ENCODE assay signal across 7 mouse cellular contexts in genomic region chr13:68581086-68581740, GRCm38 (mm10). TPM values are rescaled to one million over a fixed set of nuclear protein-coding genes. Genes with fewer than 3 reads are reported as not detected.
DNase-seq lines count a peak whose midpoint lies in the region; ATAC-seq lines count a peak whose summit lies in the region.

No protein-coding gene starts in this region.

- 28% methylated on average over 14 of the region's 14 CpGs for WGBS in neural tube, embryonic 13.5 days

- no peaks in the 10 kb centered on the region for H3K9me3 ChIP-seq in megakaryocyte, embryonic 14.5 days
- H3K9me3 ChIP-seq in neural tube, embryonic 13.5 days, result no peaks in the 10 kb centered on the region

- no peak for DNase-seq in layer of hippocampus, adult 18-20 months (ENCODE audit: low spot score in 2 of 2)

- peak overlapping the region; percentile 94 for H3K4me3 ChIP-seq in megakaryocyte, embryonic 14.5 days (replicated peaks)
- H3K4me3 ChIP-seq in neural tube, embryonic 13.5 days, result peak overlapping the region; percentile 80

- H3K4me2 ChIP-seq in neural tube, embryonic 13.5 days, result peak overlapping the region; percentile 89

- peaks cover 26% of the 10 kb centered on the region for H3K4me1 ChIP-seq in megakaryocyte, embryonic 14.5 days
- peaks cover 31% of the 10 kb centered on the region for H3K4me1 ChIP-seq in neural tube, embryonic 13.5 days (replicated peaks)

- peak overlapping the region; percentile 71 for H3K9ac ChIP-seq in neural tube, embryonic 13.5 days

- H3K27ac ChIP-seq in neural tube, embryonic 13.5 days (replicated peaks), result peak overlapping the region; percentile 46

- peaks cover 65% of the 10 kb centered on the region for H3K36me3 ChIP-seq in megakaryocyte, embryonic 14.5 days (replicated peaks; ENCODE audit: low read length)
- H3K36me3 ChIP-seq in neural tube, embryonic 13.5 days, result peaks cover 51% of the 10 kb centered on the region

- no peak for ATAC-seq in megakaryocyte, adult 5-6 weeks (ENCODE audit: poor library complexity, severe bottlenecking)
- ATAC-seq in common myeloid progenitor, adult 5-6 weeks (replicated peaks; ENCODE audit: low read depth, poor library complexity, severe bottlenecking), result peak; percentile 5; the same call in 1 of the 2 replicates
- peak; percentile 30 for ATAC-seq in inflammation-experienced regulatory T-cells, adult 6 months
- ATAC-seq in neural tube, embryonic 13.5 days (ENCODE audit: low read depth), result no peak
- no peak for ATAC-seq in frontal cortex, adult (ENCODE audit: low TSS enrichment)

- no peaks in the 10 kb centered on the region for H3K27me3 ChIP-seq in megakaryocyte, embryonic 14.5 days (replicated peaks)
- H3K27me3 ChIP-seq in neural tube, embryonic 13.5 days, result no peaks in the 10 kb centered on the region

RNA-seq across cellular contexts. Expression of gene Mtrr, which starts 0.7 kb away (rescaled TPM):
- 2.5 and 4.9 TPM in 2 replicates for polyA plus RNA-seq in megakaryocyte, embryonic 14.5 days (2012; ENCODE audit: insufficient read depth, low replicate concordance)
- 4.8 and 6.6 TPM in 2 replicates for total RNA-seq in megakaryocyte, adult 5-6 weeks (2015)
- total RNA-seq in megakaryocyte, adult 5-6 weeks (2017), result 7.2 and 8.0 TPM in 2 replicates
- 17.2 and 33.0 TPM in 2 replicates for total RNA-seq in common myeloid progenitor, adult 5-6 weeks (2017)
- polyA plus RNA-seq in inflammation-experienced regulatory T-cells, adult 6 months (2017; shearing (Covaris generic)), result 10 to 100 TPM; 17.6 to 21.8 (median 21.7) TPM
- 11.2 and 14.3 TPM in 2 replicates for polyA plus RNA-seq in neural tube, embryonic 13.5 days (2015; fragmentation: Nextera tagmentation; extraction: Ambion mirVana)
- 10 to 100 TPM; 25.0 to 29.1 TPM for total RNA-seq in layer of hippocampus, adult 18-20 months (2021)

RNA-seq across cellular contexts. Expression of gene Fastkd3, which starts 0.8 kb away (rescaled TPM):
- 0.28 TPM in 1 of 2 replicates, not detected in the other for polyA plus RNA-seq in megakaryocyte, embryonic 14.5 days (2012; ENCODE audit: insufficient read depth, low replicate concordance)
- total RNA-seq in megakaryocyte, adult 5-6 weeks (2015), result 13.6 and 14.4 TPM in 2 replicates
- 5.3 and 7.2 TPM in 2 replicates for total RNA-seq in megakaryocyte, adult 5-6 weeks (2017)
- total RNA-seq in common myeloid progenitor, adult 5-6 weeks (2017), result 9.8 and 12.5 TPM in 2 replicates
- polyA plus RNA-seq in inflammation-experienced regulatory T-cells, adult 6 months (2017; shearing (Covaris generic)), result 10 to 100 TPM; 23.4 to 28.5 (median 25.7) TPM
- polyA plus RNA-seq in neural tube, embryonic 13.5 days (2015; fragmentation: Nextera tagmentation; extraction: Ambion mirVana), result 24.7 and 32.9 TPM in 2 replicates
- total RNA-seq in layer of hippocampus, adult 18-20 months (2021), result 10 to 100 TPM; 16.7 to 16.8 TPM

RNA-seq across cellular contexts. Expression of gene 1700001L19Rik, which starts 16.0 kb away (rescaled TPM):
- polyA plus RNA-seq in megakaryocyte, embryonic 14.5 days (2012; ENCODE audit: insufficient read depth, low replicate concordance), result not detected in 2 replicates
- not detected in 2 replicates for total RNA-seq in megakaryocyte, adult 5-6 weeks (2015)
- not detected in 2 replicates for total RNA-seq in megakaryocyte, adult 5-6 weeks (2017)
- total RNA-seq in common myeloid progenitor, adult 5-6 weeks (2017), result not detected in 2 replicates
- not detected for polyA plus RNA-seq in inflammation-experienced regulatory T-cells, adult 6 months (2017; shearing (Covaris generic))
- polyA plus RNA-seq in neural tube, embryonic 13.5 days (2015; fragmentation: Nextera tagmentation; extraction: Ambion mirVana), result 2.9 and 3.8 TPM in 2 replicates
- 10 to 100 TPM; 15.9 to 17.3 TPM for total RNA-seq in layer of hippocampus, adult 18-20 months (2021)

Comparison
In these comparisons a context has a peak if more than half of its experiments do, and no peak if none do; other contexts are left out.
1. ATAC-seq: peak in common myeloid progenitor, adult 5-6 weeks (single experiment) and inflammation-experienced regulatory T-cells, adult 6 months (single experiment); none in megakaryocyte, adult 5-6 weeks (single experiment), neural tube, embryonic 13.5 days (single experiment) and frontal cortex, adult (single experiment).
2. RNA of gene 1700001L19Rik, which starts 16.0 kb away (total RNA-seq): 15.9 to 17.3 TPM in layer of hippocampus, adult 18-20 months; not detected in megakaryocyte, adult 5-6 weeks and not detected in common myeloid progenitor, adult 5-6 weeks; every median in the first group is over 10 times any median in the second.